Mouse (Mus musculus): Measurements from ENCODE around the gene Sgo2a. TPM values are rescaled to one million over a fixed set of nuclear protein-coding genes. Genes with fewer than 3 reads are reported as not detected.
"Not testable (repeated sequence)": the region's sequence is repeated elsewhere in the genome, so short reads cannot be mapped to it uniquely, and the experiment has no call there.

The Sgo2a gene
- 1 to 10 TPM in 1 of 2 experiments, under 1 TPM in 1; 0.95 to 1.4 TPM for total RNA-seq (2021)
- long read RNA-seq, experiment 1: 0 reads
- long read RNA-seq, experiment 2, full-length matches to known transcripts: 1 of 1 reads
- long read RNA-seq, experiment 2, partial matches to known transcripts: 0 of 1 reads
- long read RNA-seq, experiment 2, other reads (novel, unspliced or antisense): 0 of 1 reads

DNA sequence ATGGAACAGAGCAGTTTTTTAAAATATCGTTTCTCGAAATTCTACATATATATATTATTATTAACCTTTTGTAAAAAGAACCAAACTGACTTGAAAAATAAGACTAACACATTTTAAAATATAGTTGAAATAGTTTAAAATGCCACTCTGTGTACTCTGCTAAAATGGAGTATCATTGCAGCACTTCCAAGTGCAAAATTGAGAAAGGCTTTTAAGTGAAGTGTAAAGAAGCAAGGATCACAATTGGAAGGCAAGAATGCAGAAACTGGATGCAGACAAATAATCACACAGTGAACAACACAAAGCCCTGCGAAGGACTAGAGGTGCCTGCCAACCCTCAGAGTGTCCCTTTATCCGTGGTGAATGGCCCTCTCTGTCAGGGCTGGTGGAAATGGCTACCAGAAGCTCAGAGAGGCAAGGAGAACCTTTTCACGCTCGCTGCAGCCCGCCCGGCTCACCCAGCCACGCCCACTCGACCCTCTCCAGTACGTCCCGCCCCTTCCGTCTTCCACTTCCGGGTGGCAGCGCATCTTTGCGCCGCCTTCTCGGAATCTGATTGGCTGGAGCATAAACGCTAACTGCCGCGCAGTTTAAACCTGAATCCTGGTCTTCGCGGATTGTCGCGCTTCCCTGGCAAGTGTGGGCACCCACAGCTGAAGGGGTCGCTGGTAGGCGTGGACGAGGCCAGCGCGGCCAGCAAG lies at the start of gene Sgo2a:
Gene Sgo2a, plus strand, starts transcription at position 540 of the 701 bp plus-strand sequence.
- peak; percentile 85 to 92 for DNase-seq (ENCODE audit: low spot score in 2 of 2)

DNA sequence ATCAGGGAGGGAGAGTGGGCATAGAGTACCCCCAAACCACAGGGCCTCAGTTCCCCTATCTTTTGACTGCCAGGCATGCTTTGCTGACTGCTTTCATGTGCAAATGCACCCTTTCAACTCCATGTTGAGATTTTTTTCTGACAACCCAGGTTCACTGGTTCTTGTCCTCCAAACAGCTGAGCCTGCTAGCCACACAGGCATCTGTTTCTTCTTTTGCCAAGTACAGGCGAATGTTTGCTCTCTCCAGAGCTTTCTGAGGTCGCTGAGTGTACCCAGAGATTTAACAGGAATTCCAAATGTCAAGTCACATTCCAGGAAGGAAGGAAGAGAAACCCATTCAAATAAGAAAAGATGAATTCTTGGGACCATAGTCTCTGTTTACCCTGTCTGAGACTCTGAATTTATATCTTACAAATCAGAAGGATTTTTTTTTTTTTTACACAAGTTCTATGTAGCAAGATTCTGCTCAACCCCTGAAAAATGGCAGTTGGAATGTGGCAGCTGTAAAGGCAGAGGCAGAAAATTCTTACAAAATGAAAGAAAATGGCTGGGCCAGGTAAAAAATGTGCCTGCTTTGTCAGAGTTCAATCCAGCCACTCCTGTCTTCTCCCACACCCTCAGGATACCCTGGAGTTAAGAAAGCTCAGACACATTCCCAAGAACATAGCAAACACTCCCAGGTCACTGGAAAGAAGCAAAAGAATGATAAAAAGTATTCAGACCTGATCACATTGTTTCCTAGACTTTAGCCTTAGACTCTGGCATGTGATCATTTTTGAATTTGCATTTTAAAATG lies 48.0 kb upstream of the Sgo2a start:
- DNase-seq (ENCODE audit: low spot score in 2 of 2): no peak

DNA sequence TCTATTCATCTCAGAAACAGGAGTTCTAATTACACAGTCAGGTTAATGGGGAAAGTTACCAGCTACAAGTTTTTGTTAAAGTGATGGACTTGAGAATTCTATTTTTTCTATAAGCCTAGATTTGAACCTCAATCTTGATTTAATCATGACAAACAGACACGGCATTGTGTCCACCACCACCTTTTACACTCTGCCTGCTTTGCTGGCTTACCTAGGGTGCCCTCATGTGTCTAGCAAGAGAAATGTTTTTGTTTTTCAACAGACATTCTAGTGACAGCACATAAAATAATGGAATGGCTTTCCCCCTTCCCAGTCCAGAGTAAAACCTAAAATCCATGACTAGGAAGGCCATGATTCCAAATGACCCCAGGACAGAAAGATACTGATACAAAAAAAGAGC lies 46.6 kb upstream of the Sgo2a start:
- DNase-seq (ENCODE audit: low spot score in 2 of 2): peak in 1 of 2 experiments; percentile 42

DNA sequence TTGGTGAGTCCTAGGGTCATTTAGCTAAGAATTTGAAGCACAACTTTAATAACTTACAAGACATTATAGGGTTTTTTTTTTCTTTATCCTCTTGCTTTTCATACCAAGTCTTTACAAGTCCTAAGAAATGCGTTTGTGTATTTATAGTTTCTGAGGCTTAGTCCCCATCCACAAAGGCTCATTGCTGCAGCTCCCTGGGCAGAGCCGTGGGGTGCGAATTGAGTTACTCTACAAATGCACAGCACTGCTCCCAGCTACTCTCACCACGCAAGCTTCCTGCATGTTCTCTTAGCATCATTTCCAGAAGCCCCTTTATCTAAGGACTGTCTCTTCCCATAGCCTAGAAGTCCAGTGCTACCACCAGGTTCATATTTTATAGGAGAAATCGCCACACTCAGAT lies 46.1 kb upstream of the Sgo2a start:
- no peak for DNase-seq (ENCODE audit: low spot score in 2 of 2)

DNA sequence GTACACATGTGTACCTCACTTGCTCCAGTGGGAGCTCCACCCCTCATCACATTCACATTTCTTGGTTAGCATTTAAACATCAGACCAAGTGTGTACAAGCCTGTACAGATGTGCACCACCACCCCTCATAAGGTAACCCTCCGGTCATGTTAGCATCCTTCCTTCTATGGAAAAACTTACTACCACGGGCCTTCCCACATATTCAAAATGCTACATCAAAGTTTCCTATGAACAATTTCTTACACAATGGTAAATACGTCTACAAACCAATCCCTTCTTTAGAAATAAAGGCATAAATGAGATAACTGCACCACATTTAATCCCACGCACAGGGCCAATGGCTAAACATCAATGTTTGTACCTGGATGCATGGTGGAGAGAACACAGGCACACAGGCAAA lies 43.3 kb upstream of the Sgo2a start:
- DNase-seq (ENCODE audit: low spot score in 2 of 2): no peak

DNA sequence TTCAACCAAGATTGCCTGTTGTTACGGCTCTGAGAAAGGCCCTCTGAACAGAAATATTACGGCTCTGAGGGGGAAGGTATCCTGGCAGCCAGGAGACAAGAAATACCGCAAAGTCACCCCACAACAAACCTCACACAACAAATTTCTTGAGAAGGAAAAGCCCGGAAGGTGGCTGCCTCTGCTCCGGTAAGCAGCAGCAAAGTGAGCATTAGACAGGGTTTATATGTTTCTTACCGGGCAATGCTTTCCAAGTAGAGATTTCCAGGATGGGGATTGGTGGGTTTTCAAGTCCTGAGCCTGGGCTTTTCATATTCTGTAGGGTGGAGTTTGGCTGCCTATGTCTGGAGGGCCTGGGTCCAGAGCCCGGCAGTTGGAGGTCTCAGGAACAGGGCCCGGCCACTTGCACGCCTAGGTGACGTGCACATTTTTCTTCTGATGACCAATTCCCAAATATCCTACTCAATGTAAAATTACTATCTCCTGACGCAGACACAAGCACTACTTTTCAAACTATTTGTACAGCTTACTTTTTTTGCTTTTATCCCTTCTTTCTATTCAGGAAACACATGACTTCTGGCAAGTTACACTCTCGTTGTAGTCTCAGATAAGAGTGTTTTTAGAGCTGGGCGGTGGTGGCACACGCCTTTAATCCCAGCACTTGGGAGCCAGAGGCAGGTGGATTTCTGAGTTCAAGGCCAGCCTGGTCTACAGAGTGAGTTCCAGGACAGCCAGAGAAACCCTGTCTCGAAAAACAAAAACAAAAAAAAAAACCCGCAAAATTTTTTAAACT lies 42.0 kb upstream of the Sgo2a start:
- no peak for DNase-seq (ENCODE audit: low spot score in 2 of 2)

DNA sequence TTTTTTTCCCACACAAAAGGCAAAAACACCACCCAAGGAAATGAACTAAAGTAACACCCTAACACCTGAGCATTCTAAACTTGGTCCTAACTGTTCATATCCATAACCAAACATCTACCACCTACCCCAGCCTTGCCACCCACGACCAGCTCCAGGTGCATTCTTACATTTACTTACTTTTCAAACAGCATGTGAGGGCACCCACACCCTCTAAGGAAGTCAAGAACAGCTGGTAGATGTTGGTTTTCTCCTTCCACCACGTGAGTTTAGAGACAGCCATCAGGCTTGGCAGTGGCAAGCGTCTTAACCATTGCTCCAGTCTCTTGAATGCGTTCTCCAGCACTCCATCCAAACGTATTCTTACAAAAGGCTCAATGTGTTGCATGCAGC lies 41.4 kb upstream of the Sgo2a start:
- no peak for DNase-seq (ENCODE audit: low spot score in 2 of 2)

DNA sequence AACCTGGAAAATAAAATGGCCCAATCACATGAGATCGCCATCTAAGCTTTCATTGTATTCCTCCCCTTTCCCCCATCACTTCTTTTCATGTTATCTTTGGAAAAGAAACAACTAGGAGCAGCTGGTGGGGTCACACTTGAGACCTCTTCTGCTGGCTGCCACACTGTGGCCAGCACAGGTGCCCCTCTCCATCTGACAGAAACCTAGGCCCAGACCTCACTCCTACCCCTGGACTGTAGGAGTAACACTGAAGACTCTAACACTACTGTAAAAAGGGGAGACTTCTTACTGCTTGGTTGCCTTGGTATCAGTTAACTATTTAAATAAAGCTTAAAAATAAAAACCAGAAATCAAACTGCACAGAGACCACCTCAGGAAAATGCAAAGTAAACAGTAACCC lies 40.0 kb upstream of the Sgo2a start:
- no peak for DNase-seq (ENCODE audit: low spot score in 2 of 2)

DNA sequence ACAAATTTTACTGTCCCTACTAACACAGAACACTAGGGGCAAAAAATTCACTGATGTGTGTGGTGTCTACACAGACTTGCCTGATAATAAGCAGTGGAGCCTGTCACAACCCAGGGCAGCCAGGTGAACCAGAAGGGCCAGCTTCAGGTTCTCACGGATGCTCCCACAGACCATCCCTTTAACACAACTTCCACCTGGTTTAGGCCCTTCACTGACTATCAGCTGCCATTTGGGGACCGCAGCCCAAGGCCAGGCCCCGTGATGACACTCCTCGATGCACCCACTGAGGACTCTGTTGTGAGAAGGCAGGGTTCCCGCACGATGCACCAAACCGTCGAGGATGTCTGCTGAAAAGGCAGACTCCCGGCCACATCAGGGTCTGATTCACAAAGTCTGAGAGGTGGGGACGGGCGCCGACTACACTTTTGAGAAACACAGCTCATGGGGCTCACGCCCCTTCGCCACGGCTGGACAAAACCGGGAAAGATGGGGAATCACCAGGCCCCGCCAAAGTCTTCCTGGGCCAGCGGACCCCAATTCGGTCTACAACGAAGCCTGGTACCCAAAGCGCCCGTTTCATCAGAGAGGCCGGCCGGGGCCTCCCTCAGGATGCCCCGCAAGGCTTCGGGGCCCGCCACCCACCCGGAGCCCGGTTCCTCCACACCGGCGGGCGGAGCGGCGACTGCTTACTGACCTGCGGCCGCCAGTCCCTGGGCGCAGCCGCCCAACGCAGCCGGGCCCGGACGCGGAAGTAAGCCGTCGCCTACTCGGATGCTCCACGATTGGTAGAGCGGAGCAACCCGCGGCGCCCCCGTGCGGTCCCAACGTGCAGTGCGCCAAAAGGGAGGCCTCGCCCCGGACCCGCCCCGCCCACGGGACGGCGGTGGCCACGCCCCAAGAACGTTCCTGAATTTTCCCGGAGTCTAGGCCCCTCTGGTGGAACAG lies 26.2 kb upstream of the Sgo2a start:
- peak; percentile 94 to 96 for DNase-seq (ENCODE audit: low spot score in 2 of 2)

DNA sequence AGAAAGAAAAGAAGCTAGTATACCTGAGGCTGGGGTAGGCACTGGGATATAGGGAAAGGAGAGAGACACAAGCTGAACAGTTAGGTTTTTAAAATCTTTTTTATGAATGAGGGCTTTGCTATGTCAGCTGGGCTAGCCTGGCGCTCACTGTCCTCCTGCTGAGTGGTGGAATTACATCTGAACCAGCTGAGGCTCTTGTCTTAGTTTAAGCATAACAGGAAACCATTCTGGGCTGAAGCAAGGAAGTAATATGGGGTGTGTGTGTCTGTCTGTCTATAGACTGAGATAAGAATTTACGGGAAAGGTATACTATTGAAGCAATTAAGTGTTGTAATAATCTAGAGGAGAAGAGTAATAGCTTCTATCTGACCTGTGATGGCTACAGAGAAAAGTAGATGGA lies 24.2 kb upstream of the Sgo2a start:
- DNase-seq (ENCODE audit: low spot score in 2 of 2): no peak

DNA sequence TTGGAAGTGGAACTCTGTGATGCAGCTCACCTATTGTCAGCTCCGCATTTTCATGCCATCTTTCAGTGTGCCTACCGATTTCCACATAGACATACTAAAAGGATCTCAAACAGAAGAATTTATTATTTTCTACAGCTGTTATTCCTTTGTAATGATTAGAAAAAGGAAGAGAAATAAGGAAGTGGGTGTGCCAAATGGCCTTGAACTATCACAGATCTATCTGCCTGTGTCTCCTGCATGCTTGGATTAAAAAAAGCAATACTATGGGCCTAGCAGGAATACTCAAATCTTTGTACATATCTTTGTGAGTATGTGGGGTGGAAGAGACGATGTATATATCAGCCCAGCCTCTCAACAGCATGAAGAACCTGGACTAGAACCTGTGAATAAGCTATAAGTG lies 18.9 kb upstream of the Sgo2a start:
- no peak for DNase-seq (ENCODE audit: low spot score in 2 of 2)

DNA sequence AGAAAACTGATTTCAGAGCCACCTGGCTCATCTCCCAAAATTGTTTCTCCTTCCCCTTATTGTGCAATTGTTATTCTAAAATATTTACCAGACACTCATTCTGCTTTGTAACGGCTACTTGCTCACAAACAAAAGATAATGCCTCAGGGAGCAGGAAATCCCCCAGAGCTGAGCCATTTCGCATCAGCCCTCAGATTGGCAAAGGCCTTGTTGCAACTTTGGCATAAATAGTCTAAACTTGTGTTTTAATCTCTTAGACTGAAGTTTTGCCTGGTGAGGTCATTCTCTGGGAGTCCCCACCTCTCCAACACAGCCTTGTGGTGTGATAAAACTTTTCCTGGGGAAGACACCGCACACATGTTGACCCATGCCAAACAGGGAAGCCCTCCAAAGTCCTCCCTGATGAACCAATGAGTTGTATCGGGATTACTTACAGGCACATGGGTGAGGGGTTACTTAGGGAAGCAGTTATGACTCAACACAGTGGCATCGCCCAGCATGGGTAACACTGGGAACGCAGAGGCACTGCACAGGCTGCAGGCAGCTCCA lies 6.6 kb upstream of the Sgo2a start:
- no peak for DNase-seq (ENCODE audit: low spot score in 2 of 2)

DNA sequence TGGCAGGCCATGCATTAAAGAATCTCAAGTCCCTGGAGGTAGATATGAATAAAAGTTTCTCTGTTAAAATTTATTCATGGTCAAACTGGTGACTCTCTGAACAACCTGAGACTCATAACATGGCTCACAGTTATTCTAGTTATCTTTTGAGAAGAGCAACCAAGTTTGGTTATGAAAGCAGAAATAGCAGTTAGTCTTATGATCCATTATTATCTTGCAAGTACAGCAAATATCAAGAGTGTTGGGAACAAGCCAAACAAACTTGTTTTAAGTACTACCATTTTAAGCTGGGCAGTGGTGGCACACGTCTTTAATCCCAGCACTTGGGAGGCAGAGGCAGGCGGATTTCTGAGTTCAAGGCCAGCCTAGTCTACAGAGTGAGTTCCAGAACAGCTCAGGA lies 4.5 kb upstream of the Sgo2a start:
- no peak for DNase-seq (ENCODE audit: low spot score in 2 of 2)

DNA sequence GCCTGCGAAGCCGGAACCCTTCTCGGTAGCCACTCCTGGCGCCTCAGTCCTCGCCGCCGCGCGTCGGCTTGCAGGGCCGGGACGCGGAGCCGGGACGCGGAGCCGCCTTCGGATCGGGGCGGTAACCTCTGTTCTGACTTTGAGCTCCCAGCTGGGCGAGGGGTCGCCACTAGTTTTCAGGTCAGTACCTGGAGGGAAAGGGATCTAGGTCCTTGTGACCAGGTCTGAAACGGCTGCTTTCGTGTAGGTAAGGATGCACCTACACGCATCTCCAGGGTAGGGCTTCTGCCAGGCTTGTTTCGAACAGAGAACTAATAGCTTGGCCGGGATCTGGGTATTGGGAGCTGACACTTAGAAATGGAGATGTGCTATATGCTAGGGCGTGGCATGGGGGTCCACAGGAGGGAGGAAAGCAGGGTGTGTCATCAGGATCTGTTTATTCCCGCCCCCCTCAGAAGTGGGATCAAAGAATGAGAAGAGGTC lies 403 bp downstream of the Sgo2a start:
- DNase-seq (ENCODE audit: low spot score in 2 of 2): peak in 1 of 2 experiments; percentile 1

DNA sequence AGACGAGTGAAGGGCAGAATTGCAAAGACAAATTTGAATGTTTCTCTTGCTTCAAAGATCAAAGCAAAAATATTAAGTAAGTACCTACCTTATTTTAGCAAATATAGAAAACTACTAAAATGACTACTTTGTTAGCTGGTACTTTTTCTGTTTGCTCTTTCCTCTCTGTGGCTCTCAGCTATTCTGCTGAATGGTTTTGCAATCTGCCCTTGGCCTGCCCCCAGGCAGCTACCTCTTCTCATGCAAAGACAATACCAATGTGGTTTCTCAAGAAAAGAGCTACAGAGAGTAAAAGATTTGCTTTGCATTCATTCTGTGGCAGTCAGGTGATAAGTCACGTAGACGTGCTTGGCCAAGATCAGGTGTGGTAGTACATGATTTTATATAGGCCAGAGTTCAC lies 2.4 kb downstream of the Sgo2a start:
- DNase-seq (ENCODE audit: low spot score in 2 of 2): no peak

DNA sequence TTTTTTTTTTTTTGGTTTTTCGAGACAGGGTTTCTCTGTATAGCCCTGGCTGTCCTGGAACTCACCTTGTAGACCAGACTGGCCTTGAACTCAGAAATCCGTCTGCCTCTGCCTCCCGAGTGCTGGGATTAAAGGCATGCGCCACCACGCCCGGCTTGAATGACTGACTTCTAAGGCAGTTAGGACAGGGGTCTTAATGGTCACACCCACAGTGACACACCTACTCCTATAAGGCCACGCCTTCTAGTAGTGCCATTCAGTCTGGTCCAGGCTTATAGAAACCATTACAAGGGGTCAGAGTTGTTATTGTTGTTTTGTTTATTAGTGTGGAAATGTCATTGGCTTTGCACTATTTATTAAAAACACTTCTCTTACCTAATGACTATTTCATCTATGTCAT lies 10.6 kb downstream of the Sgo2a start:
- DNase-seq (ENCODE audit: low spot score in 2 of 2): not testable (repeated sequence)

DNA sequence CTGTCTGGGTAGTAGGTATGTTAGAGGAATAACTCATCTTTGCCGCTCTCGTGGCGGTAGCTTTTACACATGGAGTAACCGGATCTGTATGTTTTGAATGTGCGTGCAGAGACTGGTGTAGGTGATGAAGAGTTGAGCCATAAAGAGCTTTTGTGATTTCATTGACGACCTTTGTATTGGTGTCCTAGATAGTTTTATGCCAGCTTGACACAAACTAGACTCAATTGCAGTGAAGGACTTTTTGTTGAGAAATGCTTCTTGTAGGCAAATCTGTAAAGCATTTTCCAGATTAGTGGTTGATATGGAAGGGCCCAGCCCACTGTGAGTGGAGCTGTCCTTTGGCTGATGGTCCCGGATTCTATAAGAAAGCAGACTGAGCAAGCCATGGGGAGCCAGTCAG lies 23.1 kb downstream of the Sgo2a start, which contains the start of gene Kctd18:
Gene Kctd18, minus strand, starts transcription at position 101 of the 400 bp plus-strand sequence.
- no peak for DNase-seq (ENCODE audit: low spot score in 2 of 2)

DNA sequence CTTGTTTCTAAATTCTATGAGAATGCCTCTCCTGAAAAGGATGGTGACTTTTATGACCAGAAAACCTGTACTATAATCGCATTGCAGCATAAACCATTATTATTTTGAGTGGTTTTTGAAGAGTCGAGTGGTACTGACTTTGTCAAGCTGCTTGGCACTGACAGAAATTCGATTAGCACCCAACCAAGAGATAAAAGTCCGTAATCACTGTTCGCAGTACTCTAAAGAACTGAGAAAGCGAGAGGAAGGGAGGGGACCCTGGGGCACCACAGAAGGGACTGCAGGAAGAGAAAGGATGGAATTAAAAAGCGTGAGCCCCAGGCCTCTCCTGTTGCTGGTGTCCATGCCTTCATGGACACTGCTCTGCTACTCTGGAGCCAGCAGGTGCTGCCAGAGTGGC lies 31.9 kb downstream of the Sgo2a start:
- DNase-seq (ENCODE audit: low spot score in 2 of 2): no peak

DNA sequence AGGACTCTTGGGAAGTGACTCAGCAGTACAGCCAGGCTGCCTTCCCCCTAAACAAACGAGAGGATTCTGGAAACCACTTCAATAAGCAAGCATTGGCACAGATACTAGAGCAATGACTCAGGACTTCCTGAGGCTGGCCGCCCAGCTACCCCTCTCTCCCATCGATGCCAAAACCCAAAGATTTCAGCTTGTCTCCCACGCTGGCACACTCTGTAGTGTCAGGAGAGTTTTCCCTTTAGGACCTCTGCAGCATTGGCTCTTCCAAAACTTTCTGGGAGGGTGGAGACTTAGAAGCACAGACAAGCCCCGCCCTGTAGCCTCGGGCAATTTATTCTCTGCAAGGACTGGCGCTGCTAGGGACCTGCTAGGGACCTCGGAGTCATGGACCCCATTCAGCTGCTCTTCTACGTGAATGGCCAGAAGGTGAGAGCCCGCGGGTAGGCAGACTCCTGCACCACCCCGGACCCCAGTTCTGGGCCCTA lies 33.9 kb downstream of the Sgo2a start, which contains the start of gene Aox1:
Gene Aox1, plus strand, starts transcription at position 296 of the 482 bp plus-strand sequence.
- peak; percentile 11 to 41 for DNase-seq (ENCODE audit: low spot score in 2 of 2)
